Mouse (Mus musculus): ENCODE results near the gene Msrb2.

Msrb2 gene

GRCm38 (mm10) chr2:19390411-19391143 is 19.3 kb downstream of the Msrb2 start:
- no peak for DNase-seq (ENCODE audit: low spot score)

GRCm38 (mm10) chr2:19391649-19392048 is 20.4 kb downstream of the Msrb2 start:
- no peak for DNase-seq (ENCODE audit: low spot score)

GRCm38 (mm10) chr2:19392793-19393192 is 21.6 kb downstream of the Msrb2 start:
- no peak for DNase-seq (ENCODE audit: low spot score)

- no peak for DNase-seq (ENCODE audit: low spot score)
Observed at GRCm38 (mm10) chr2:19405409-19405808, 34.2 kb downstream of the Msrb2 start.

- DNase-seq (ENCODE audit: low spot score) = peak; percentile 46
Observed at GRCm38 (mm10) chr2:19406531-19406930, 35.3 kb downstream of the Msrb2 start.

- DNase-seq (ENCODE audit: low spot score) = no peak
Observed at GRCm38 (mm10) chr2:19414222-19414965, 43.2 kb downstream of the Msrb2 start.

- no peak for DNase-seq (ENCODE audit: low spot score)
Observed at GRCm38 (mm10) chr2:19415063-19415521, 43.9 kb downstream of the Msrb2 start.

- no peak for DNase-seq (ENCODE audit: low spot score)
Observed at GRCm38 (mm10) chr2:19416066-19416465, 44.8 kb downstream of the Msrb2 start.

GRCm38 (mm10) chr2:19419686-19420345 is 48.6 kb downstream of the Msrb2 start:
- DNase-seq (ENCODE audit: low spot score) = no peak

- no peak for DNase-seq (ENCODE audit: low spot score)
Observed at GRCm38 (mm10) chr2:19422226-19422625, 51.0 kb downstream of the Msrb2 start.

GRCm38 (mm10) chr2:19423086-19423485 is 51.8 kb downstream of the Msrb2 start:
- DNase-seq (ENCODE audit: low spot score) = no peak

- DNase-seq (ENCODE audit: low spot score) = no peak
Observed at GRCm38 (mm10) chr2:19429031-19429430, 57.8 kb downstream of the Msrb2 start.

- no peak for DNase-seq (ENCODE audit: low spot score)
Observed at GRCm38 (mm10) chr2:19429691-19430690, 58.8 kb downstream of the Msrb2 start.

- DNase-seq (ENCODE audit: low spot score) = no peak
Observed at GRCm38 (mm10) chr2:19430746-19431145, 59.5 kb downstream of the Msrb2 start.

GRCm38 (mm10) chr2:19431186-19431585 is 59.9 kb downstream of the Msrb2 start:
- no peak for DNase-seq (ENCODE audit: low spot score)

GRCm38 (mm10) chr2:19431614-19432323 is 60.5 kb downstream of the Msrb2 start:
- no peak for DNase-seq (ENCODE audit: low spot score)

GRCm38 (mm10) chr2:19444346-19444745 is 73.1 kb downstream of the Msrb2 start:
- no peak for DNase-seq (ENCODE audit: low spot score)
